Mouse (Mus musculus): ENCODE data around the gene Col6a5. TPM values are rescaled to one million over a fixed set of nuclear protein-coding genes. Genes with fewer than 3 reads are reported as not detected.

Col6a5 gene
- polyA plus RNA-seq, 1 experiment from 2014 or later: not detected

DNA sequence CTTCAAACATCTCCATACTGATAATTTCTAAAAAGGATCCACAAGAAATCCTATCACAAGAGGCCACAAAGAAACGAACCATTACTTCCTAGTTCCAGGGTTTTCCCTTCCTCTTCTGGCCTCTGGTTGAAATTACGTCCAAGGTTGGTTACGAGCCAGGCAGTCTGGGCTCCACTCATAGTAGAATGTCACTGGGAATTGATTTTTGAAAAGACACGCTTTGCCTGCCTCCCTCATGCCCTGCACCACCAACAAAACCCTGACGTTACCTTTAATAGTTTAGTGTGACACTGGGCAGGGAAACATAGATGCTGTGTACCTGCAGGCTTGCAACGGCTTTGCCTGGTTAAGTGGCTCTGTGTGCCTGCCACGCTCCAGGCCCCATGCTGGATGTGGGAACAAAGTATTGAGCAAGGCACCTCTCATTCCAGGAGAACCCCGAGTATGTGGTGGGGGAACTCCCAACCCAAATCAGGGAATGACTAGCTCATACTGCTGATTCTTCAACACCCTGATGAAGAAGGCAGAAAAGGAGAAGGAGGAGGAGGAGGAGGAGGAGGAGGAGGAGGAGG is 133.3 kb downstream of the Col6a5 start:
- no peak overlapping the region for H3K27ac ChIP-seq (replicated peaks)
- no peaks in the 10 kb centered on the region for H3K4me1 ChIP-seq (replicated peaks)
- no peaks in the 10 kb centered on the region for H3K36me3 ChIP-seq (replicated peaks)
- ATAC-seq (ENCODE audit: insufficient read depth): no peak
- no peak overlapping the region for H3K4me2 ChIP-seq
- H3K9me3 ChIP-seq (replicated peaks): no peaks in the 10 kb centered on the region
- no peak overlapping the region for H3K9ac ChIP-seq
- no peaks in the 10 kb centered on the region; the same call in none of the 2 replicates for H3K27me3 ChIP-seq
- no peak overlapping the region for H3K4me3 ChIP-seq (replicated peaks)
- 53% methylated on average over 8 of the region's 8 CpGs for WGBS (ENCODE audit: insufficient replicate concordance)

DNA sequence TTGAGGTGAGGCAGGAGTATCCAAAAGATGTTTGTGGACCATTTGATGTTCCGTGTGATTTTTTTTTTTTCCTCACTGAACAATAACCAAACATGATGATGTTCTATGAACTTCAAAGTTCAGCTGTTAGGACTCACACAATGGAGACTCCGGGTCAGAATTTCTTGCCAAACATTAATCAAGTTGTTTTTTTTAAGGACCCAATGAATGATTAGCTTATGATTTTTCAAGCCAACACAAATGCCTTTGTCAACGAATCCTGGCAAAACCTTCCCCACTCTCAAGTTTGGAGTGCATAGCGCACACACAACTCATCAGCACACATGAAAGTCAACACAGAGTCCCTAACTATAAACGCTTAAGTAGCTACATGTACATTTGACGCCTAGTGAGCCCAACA is 139.7 kb downstream of the Col6a5 start:
- Histone ChIP-seq H3K4me3 (replicated peaks) (no peak overlapping the region), H3K9ac (no peak overlapping the region), H3K4me1 (replicated peaks) (no peaks in the 10 kb centered on the region), H3K9me3 (replicated peaks) (no peaks in the 10 kb centered on the region), H3K4me2 (no peak overlapping the region), H3K27ac (replicated peaks) (no peak overlapping the region), H3K27me3 (no peaks in the 10 kb centered on the region), H3K36me3 (replicated peaks) (no peaks in the 10 kb centered on the region)
- no peak for ATAC-seq (ENCODE audit: insufficient read depth)
- 67% methylated on average over 6 of the region's 6 CpGs for WGBS (ENCODE audit: insufficient replicate concordance)

DNA sequence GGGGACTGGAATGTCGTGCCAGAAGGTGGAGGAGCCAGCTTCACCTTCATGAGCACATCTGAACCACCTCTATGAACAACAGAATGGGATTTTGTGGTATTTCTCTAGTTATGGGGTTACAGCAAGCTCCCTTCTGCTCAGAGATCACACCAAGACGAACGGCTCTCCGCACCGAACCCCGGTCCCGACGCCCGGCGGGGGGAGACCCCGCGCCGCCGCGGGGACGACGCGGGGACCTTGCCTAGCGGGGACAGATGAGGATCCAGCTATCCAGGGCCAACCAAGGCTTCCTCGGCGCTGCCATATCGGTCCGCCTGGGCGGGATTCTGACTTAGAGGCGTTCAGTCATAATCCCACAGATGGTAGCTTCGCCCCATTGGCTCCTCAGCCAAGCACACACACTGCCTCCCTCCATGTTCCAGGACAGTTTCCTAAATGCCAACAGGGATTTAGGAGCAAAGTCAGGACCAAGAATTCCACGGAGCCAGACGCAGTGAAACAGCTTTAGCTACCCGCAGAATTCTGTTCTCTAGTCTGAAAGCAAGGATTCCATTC is 141.2 kb downstream of the Col6a5 start:
- ATAC-seq (ENCODE audit: insufficient read depth): peak; percentile 81
- no peaks in the 10 kb centered on the region for H3K9me3 ChIP-seq (replicated peaks)

DNA sequence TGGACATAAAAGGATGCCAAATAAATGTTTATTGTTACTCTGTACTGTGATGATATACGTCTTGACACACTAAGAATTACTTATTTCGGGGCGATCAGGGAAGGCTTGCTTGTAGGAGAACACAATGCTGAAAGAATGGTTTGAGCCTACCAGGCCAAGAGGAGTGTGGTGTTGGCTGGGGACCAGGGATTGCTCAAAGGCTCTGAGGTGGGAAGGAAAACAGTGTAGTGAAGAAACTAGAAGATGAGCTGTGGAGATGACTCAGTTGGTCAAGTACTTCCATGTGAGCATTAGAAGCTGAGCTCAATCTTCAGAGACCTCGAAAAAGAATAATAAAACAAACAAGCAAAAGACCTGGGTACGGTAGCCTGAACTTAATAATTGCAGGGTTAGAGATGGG is 146.0 kb downstream of the Col6a5 start:
- no peak for ATAC-seq (ENCODE audit: insufficient read depth)
- H3K9me3 ChIP-seq (replicated peaks): no peaks in the 10 kb centered on the region
- H3K9ac ChIP-seq: no peak overlapping the region
- H3K4me3 ChIP-seq (replicated peaks): no peak overlapping the region
- H3K27me3 ChIP-seq: no peaks in the 10 kb centered on the region
- no peaks in the 10 kb centered on the region for H3K36me3 ChIP-seq (replicated peaks)
- WGBS (ENCODE audit: insufficient replicate concordance): 59% methylated on average over 5 of the region's 5 CpGs
- no peaks in the 10 kb centered on the region for H3K4me1 ChIP-seq (replicated peaks)
- H3K27ac ChIP-seq (replicated peaks): no peak overlapping the region
- no peak overlapping the region for H3K4me2 ChIP-seq

More for the DNA sequence above, 141.2 kb downstream of the Col6a5 start:
- Histone ChIP-seq H3K4me3 (replicated peaks) (no peak overlapping the region), H3K27ac (replicated peaks) (no peak overlapping the region), H3K4me2 (no peak overlapping the region), H3K27me3 (no peaks in the 10 kb centered on the region), H3K36me3 (replicated peaks) (no peaks in the 10 kb centered on the region), H3K4me1 (replicated peaks) (no peaks in the 10 kb centered on the region), H3K9ac (no peak overlapping the region)
- WGBS (ENCODE audit: insufficient replicate concordance): 56% methylated on average over 29 of the region's 29 CpGs

DNA sequence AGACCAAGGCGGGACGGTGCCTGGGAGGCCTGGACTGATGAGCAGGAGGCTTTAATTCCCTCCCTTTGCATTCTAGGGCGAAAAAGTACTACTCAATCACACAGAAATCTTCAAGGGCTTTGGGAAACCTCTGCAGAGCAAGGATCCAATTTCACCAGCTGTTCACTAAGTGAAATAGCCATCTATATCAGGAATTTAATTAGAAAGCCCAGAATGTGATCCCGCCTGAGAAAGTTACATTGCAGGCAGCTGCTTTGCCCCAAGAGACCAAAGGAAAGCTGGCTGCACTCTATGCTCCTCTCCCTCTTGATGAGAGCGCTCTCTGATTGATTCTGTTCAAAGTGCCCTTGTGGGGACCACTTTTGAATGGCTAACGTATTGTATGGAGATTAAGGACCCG is 149.0 kb downstream of the Col6a5 start:
- H3K27me3 ChIP-seq: no peaks in the 10 kb centered on the region

DNA sequence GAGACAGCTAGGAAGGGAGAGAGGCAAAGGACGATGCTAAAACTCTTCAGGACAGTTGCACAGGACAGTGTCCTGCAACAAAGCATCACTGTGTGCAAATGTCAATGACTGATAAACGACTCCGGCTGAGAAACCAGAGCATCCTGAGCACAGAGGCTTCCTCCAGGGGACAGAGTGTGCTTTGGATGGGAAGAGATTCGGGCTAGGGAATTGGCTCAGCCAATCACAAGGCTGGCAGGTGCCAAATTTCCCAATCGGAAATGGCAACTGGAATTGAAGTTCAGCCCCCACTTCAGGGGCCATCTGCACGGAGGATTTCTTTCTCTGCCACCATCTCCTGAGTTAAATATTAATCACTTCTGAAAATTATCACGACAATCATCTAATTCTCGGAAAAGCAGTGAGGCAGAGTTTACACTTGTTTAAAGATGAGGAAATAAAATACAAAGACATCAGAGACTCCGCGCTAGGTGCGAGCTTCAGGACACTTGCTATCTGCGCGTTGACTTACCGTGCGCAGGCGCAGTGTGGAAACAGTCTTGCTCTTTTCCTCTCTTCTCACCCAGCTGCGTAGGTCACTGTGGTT is 151.4 kb downstream of the Col6a5 start:
- no peak for ATAC-seq (ENCODE audit: insufficient read depth)
- no peaks in the 10 kb centered on the region for H3K27me3 ChIP-seq
- H3K27ac ChIP-seq (replicated peaks): no peak overlapping the region
- no peaks in the 10 kb centered on the region for H3K4me1 ChIP-seq (replicated peaks)
- no peaks in the 10 kb centered on the region for H3K36me3 ChIP-seq (replicated peaks)
- WGBS (ENCODE audit: insufficient replicate concordance): 73% methylated on average over 17 of the region's 17 CpGs
- H3K4me3 ChIP-seq (replicated peaks): no peak overlapping the region
- no peak overlapping the region for H3K9ac ChIP-seq
- no peak overlapping the region for H3K4me2 ChIP-seq
- H3K9me3 ChIP-seq (replicated peaks): no peaks in the 10 kb centered on the region

More for the DNA sequence above, 149.0 kb downstream of the Col6a5 start:
- 66% methylated on average over 7 of the region's 7 CpGs for WGBS (ENCODE audit: insufficient replicate concordance)
- Histone ChIP-seq H3K4me2 (no peak overlapping the region), H3K4me1 (replicated peaks) (no peaks in the 10 kb centered on the region), H3K4me3 (replicated peaks) (no peak overlapping the region), H3K9ac (no peak overlapping the region), H3K36me3 (replicated peaks) (no peaks in the 10 kb centered on the region), H3K27ac (replicated peaks) (no peak overlapping the region), H3K9me3 (replicated peaks) (no peaks in the 10 kb centered on the region)
- ATAC-seq (ENCODE audit: insufficient read depth): no peak

Other genes with a start within 250 kb of the Col6a5 start
- gene Col6a6, start 132.5 kb downstream of the Col6a5 start, polyA plus RNA-seq (2015; fragmentation: Nextera tagmentation; extraction: Ambion mirVana): 0.26 and 0.29 TPM in 2 replicates
- 0.14 TPM in 1 of 2 replicates, not detected in the other for gene Col6a4, start 136.1 kb upstream of the Col6a5 start, polyA plus RNA-seq (2015; fragmentation: Nextera tagmentation; extraction: Ambion mirVana)
- gene Glyctk, start 197.5 kb upstream of the Col6a5 start, polyA plus RNA-seq (2015; fragmentation: Nextera tagmentation; extraction: Ambion mirVana): 22.2 and 27.6 TPM in 2 replicates
- gene Wdr82, start 210.3 kb upstream of the Col6a5 start, polyA plus RNA-seq (2015; fragmentation: Nextera tagmentation; extraction: Ambion mirVana): 6.8 and 7.3 TPM in 2 replicates
- 11.7 and 13.6 TPM in 2 replicates for gene Ppm1m, start 239.1 kb upstream of the Col6a5 start, polyA plus RNA-seq (2015; fragmentation: Nextera tagmentation; extraction: Ambion mirVana)
- 23.5 and 23.8 TPM in 2 replicates for gene Twf2, start 242.5 kb upstream of the Col6a5 start, polyA plus RNA-seq (2015; fragmentation: Nextera tagmentation; extraction: Ambion mirVana)